Mouse (Mus musculus): ENCODE data around the gene Mitf.

Mitf gene

DNA sequence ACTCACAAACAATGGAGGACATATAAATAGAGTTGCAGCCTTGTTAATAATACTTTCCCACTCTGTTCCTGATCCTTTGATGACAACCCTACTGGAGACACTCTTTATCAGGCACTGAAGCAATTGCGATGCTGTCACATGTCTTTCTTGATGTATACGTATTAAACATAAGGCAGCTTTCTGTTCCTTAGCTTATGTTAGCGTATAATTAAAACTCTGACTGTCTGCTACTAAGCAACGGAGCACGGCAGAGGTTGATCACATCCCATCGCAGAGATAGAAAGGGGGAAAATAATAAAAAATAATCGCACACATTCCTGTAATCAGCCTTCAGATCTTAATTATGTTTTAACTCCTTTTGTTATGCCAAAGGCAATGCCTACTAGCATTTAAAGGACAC is 234.9 kb downstream of the Mitf start:
- DNase-seq (ENCODE audit: low read depth, low spot score): no peak

DNA sequence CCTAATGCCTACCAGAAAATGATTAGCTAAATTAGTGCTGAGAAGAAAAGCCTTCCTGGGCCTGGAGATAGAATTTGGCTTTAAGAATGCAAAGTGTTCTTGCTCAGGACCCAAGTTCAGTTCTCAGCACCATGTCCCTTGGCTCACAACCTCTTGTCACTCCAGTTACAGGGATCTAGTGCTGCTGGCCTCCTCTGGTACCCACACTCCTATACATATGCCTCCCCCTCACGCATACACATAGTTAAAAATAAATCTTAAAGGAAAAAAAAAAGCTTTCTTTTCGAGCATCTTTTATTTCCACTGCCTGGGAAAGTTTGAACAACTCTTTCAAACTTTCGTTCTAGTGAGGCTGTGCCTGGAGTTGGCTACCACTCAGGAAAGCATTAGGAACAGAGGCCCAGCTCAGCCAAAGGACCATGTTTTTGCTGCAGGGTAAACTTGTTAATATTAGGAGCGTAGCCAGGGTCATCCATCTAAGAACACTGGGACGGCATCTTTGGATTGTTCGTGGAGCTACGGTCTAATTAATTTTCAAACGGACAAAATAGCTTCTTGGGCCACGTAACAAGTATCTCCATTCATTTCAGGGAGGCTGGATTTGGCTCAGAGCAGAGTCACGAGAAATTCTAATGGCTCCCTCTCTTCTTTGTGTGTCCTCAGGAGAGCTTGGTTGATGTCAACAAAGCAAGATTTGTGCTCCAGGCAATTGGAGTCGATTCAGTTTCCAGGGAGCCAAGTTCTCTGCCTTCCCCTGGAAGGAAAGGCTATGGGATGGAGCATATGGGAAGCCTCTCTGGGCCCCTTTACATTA is 239.7 kb downstream of the Mitf start:
- peak; percentile 63 for DNase-seq (ENCODE audit: low read depth, low spot score)

DNA sequence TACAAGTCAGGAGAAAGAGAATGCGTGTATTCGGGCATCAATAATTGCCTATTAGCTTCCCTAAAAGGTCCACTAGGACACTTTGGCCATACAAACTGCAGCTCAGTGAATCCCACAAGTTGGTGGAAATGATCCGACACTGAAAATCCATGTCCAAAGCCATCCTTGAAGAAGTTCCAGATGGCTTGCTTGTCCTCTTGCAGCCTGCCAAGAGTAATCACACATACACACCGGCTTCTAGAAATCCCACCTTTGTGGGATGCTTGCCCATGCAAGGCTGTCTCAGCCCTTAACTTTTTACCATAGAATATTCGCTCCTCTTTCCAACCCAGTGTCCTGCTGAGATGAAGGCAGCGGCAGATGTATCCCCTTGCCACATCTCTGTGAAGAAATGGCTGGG is 240.9 kb downstream of the Mitf start:
- DNase-seq (ENCODE audit: low read depth, low spot score): no peak

DNA sequence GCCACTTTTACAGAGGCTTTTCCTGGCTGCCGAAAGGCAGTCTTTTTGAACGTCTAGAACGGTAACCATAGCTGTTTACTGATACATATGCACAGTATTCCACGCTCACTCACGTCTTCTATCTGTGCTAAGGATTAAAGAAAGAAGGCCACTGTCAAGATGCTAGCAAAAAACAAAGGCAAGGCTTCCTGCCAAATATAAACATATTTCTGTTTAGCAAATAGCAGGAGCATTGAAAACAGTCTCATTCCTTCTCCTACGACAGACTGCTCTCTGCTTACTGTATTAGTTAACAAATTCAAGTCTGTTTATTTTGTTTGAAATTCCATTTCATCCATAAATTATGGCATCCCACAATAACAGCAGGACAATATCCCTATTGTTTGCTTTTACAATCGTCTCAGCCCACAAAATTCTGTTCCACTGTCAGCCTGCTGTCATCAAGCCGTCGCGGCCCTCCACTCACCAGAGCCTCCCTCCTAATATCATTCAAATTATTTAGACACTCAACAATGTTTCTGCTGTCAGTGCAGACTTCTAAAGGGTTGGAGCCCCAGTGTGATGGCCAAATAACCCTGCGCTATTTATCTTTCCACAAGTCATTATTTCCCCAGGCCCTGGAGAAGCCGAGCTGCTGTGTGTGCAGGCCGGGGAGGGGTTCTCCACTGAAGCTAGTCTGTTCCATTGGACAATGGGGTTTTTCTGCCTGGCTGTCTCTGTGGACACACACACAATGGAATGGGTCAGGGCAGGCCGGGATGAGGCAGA is 242.0 kb downstream of the Mitf start:
- no peak for DNase-seq (ENCODE audit: low read depth, low spot score)

DNA sequence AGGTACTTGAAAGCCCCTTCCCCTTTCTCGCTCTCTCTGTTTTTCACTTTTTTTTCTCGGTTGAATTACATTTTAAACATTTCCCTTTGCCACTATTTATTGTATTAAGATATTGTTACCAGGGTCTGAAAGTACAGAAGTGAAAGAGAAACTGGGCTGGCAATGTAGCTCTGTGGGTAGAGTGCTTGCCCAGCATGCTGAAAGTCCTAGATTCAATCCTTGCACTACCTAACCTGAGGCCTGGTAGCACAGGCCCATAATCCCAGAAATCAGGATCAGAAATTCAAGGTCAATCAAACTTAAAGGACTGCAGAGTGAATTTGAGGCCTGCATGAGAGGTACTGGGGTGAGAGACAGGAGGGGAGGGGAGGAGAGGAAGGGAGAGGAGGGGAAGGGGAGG is 242.7 kb downstream of the Mitf start:
- DNase-seq (ENCODE audit: low read depth, low spot score): no peak

DNA sequence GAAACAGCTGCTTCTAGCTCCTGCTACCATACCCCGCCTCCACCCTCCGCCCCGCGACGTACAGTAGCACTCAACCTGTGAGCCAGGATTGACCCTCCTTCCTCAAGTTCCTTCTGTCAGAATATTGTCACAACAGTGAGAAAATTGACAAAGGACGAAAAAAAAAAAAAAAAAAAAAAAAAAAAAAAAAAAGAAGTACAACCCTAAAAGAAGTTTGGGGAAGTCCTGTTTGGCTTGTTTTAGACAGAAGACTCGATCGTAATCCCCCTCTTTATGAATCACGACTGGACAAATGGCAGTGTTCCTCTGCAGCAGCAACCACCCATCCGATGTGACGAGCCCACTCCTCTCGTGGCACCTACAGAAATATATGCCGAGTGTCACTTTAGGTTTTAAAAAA is 255.0 kb downstream of the Mitf start:
- no peak for DNase-seq (ENCODE audit: low read depth, low spot score)

DNA sequence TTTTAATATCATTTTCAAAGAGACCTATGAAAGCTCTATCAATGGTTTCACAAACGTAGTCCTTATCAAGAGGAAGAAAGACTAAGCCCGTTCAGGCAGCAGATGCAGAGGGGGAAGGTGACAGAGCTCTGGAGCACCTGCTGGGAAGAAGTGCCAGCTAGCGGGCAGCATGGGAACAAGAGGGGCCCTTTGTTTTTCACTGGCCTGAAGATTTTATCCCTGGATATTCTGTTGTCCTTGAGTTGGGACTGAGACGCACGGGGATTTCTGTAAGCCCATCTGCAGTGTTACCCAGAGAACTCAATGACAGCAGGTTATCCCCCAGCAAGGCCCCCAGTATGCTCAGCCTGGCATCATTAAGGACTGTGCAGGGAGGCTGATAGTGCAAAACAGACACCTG is 258.1 kb downstream of the Mitf start:
- no peak for DNase-seq (ENCODE audit: low read depth, low spot score)

DNA sequence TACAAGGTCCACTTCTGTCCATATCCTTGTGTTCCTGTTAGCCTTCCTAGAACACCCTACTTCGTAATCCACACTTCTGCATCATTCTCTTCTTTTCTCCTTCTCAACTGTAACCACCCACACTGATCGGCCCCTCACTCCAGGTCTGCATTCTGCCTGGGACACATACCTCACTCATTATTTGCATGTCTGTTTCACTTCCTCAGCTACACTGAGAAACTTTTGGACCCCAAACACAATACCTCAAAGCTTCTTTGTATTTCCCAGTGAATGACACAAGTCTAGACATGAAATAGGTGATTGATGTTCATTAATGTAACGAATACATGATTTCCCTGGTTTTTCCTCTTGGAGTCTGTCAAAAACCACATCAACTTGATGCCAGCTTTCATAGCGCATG is 259.6 kb downstream of the Mitf start:
- DNase-seq (ENCODE audit: low read depth, low spot score): no peak
